Mouse (Mus musculus): ENCODE measurements around the gene Git2. TPM values are rescaled to one million over a fixed set of nuclear protein-coding genes. Genes with fewer than 3 reads are reported as not detected.

Git2 gene
- polyA plus RNA-seq, 1 experiment from 2014 or later, result 28.1 TPM

- ATAC-seq (ENCODE audit: extremely low read depth, insufficient number of reproducible peaks, low FRiP score, low TSS enrichment), result no peak
- Histone ChIP-seq H3K9me3 (no peaks in the 10 kb centered on the region), H3K9ac (no peak overlapping the region), H3K27ac (replicated peaks) (0 out of 2 replicates have a peak overlapping the region, but pooled peaks have one; percentile 1), H3K27me3 (replicated peaks) (no peaks in the 10 kb centered on the region), H3K36me3 (peaks cover 89% of the 10 kb centered on the region), H3K4me3 (no peak overlapping the region), H3K4me2 (no peak overlapping the region), H3K4me1 (peaks cover 16% of the 10 kb centered on the region)
- WGBS, result 38% methylated on average over 8 of the region's 8 CpGs
Observed at GRCm38 (mm10) chr5:114761980-114762379, 13.3 kb downstream of the Git2 start.

GRCm38 (mm10) chr5:114759536-114760090, 15.7 kb downstream of the Git2 start:
- no peak overlapping the region for H3K4me3 ChIP-seq
- ATAC-seq (ENCODE audit: extremely low read depth, insufficient number of reproducible peaks, low FRiP score, low TSS enrichment), result no peak
- no peak overlapping the region for H3K4me2 ChIP-seq
- no peaks in the 10 kb centered on the region for H3K27me3 ChIP-seq (replicated peaks)
- H3K27ac ChIP-seq (replicated peaks), result no peak overlapping the region
- H3K9ac ChIP-seq, result no peak overlapping the region
- 86% methylated on average over 5 of the region's 5 CpGs for WGBS
- H3K4me1 ChIP-seq, result peaks cover 12% of the 10 kb centered on the region
- no peaks in the 10 kb centered on the region for H3K9me3 ChIP-seq
- H3K36me3 ChIP-seq, result peaks cover 90% of the 10 kb centered on the region

- WGBS, result 90% methylated on average over 12 of the region's 12 CpGs
- Histone ChIP-seq H3K9ac (no peak overlapping the region), H3K4me3 (no peak overlapping the region), H3K4me2 (no peak overlapping the region), H3K4me1 (no peaks in the 10 kb centered on the region), H3K9me3 (no peaks in the 10 kb centered on the region), H3K27me3 (replicated peaks) (no peaks in the 10 kb centered on the region), H3K27ac (replicated peaks) (no peak overlapping the region), H3K36me3 (peaks cover 94% of the 10 kb centered on the region)
- no peak for ATAC-seq (ENCODE audit: extremely low read depth, insufficient number of reproducible peaks, low FRiP score, low TSS enrichment)
Observed at GRCm38 (mm10) chr5:114753384-114753783, 21.9 kb downstream of the Git2 start.

GRCm38 (mm10) chr5:114752397-114752796, 22.9 kb downstream of the Git2 start:
- WGBS, result 86% methylated on average over 10 of the region's 10 CpGs
- Histone ChIP-seq H3K4me1 (no peaks in the 10 kb centered on the region), H3K27ac (replicated peaks) (no peak overlapping the region), H3K27me3 (replicated peaks) (no peaks in the 10 kb centered on the region), H3K4me2 (no peak overlapping the region), H3K9me3 (no peaks in the 10 kb centered on the region), H3K9ac (no peak overlapping the region), H3K4me3 (no peak overlapping the region), H3K36me3 (peaks cover 99% of the 10 kb centered on the region)
- no peak for ATAC-seq (ENCODE audit: extremely low read depth, insufficient number of reproducible peaks, low FRiP score, low TSS enrichment)

- H3K36me3 ChIP-seq, result peaks cover 98% of the 10 kb centered on the region
- H3K9me3 ChIP-seq, result no peaks in the 10 kb centered on the region
- 85% methylated on average over 10 of the region's 10 CpGs for WGBS
- no peak overlapping the region for H3K4me3 ChIP-seq
- no peak overlapping the region for H3K27ac ChIP-seq (replicated peaks)
- no peaks in the 10 kb centered on the region for H3K27me3 ChIP-seq (replicated peaks)
- H3K4me1 ChIP-seq, result peaks cover 5% of the 10 kb centered on the region; the same call in 1 of the 2 replicates
- no peak overlapping the region for H3K4me2 ChIP-seq
- no peak overlapping the region for H3K9ac ChIP-seq
- ATAC-seq (ENCODE audit: extremely low read depth, insufficient number of reproducible peaks, low FRiP score, low TSS enrichment), result no peak
Observed at GRCm38 (mm10) chr5:114750325-114750724, 25.0 kb downstream of the Git2 start.

- Histone ChIP-seq H3K4me1 (peaks cover 27% of the 10 kb centered on the region), H3K9ac (no peak overlapping the region), H3K4me2 (no peak overlapping the region), H3K27me3 (replicated peaks) (no peaks in the 10 kb centered on the region), H3K27ac (replicated peaks) (no peak overlapping the region), H3K9me3 (no peaks in the 10 kb centered on the region), H3K4me3 (no peak overlapping the region), H3K36me3 (peaks cover 98% of the 10 kb centered on the region)
- WGBS, result 89% methylated on average over 5 of the region's 5 CpGs
- ATAC-seq (ENCODE audit: extremely low read depth, insufficient number of reproducible peaks, low FRiP score, low TSS enrichment), result no peak
Observed at GRCm38 (mm10) chr5:114747521-114747920, 27.8 kb downstream of the Git2 start.

GRCm38 (mm10) chr5:114746886-114747285, 28.4 kb downstream of the Git2 start:
- no peak for ATAC-seq (ENCODE audit: extremely low read depth, insufficient number of reproducible peaks, low FRiP score, low TSS enrichment)
- Histone ChIP-seq H3K4me1 (peaks cover 30% of the 10 kb centered on the region), H3K27ac (replicated peaks) (no peak overlapping the region), H3K4me3 (no peak overlapping the region), H3K27me3 (replicated peaks) (no peaks in the 10 kb centered on the region), H3K4me2 (no peak overlapping the region), H3K9ac (no peak overlapping the region), H3K9me3 (no peaks in the 10 kb centered on the region), H3K36me3 (peaks cover 98% of the 10 kb centered on the region)
- WGBS, result 84% methylated on average over 4 of the region's 4 CpGs

GRCm38 (mm10) chr5:114745581-114745980, 29.7 kb downstream of the Git2 start:
- Histone ChIP-seq H3K4me3 (no peak overlapping the region), H3K27me3 (replicated peaks) (no peaks in the 10 kb centered on the region), H3K9me3 (no peaks in the 10 kb centered on the region), H3K36me3 (peaks cover 92% of the 10 kb centered on the region), H3K27ac (replicated peaks) (no peak overlapping the region), H3K4me2 (no peak overlapping the region), H3K4me1 (peaks cover 32% of the 10 kb centered on the region), H3K9ac (no peak overlapping the region)
- ATAC-seq (ENCODE audit: extremely low read depth, insufficient number of reproducible peaks, low FRiP score, low TSS enrichment), result no peak
- 89% methylated on average over 5 of the region's 5 CpGs for WGBS

- ATAC-seq (ENCODE audit: extremely low read depth, insufficient number of reproducible peaks, low FRiP score, low TSS enrichment), result no peak
Observed at GRCm38 (mm10) chr5:114743697-114744090, 31.6 kb downstream of the Git2 start.

GRCm38 (mm10) chr5:114742998-114743696, 32.2 kb downstream of the Git2 start:
- Histone ChIP-seq H3K27ac (replicated peaks) (peak overlapping the region; percentile 62), H3K27me3 (replicated peaks) (no peaks in the 10 kb centered on the region), H3K36me3 (peaks cover 91% of the 10 kb centered on the region), H3K4me1 (peaks cover 54% of the 10 kb centered on the region), H3K9me3 (no peaks in the 10 kb centered on the region), H3K4me2 (no peak overlapping the region), H3K4me3 (no peak overlapping the region), H3K9ac (no peak overlapping the region)
- whole genome bisulfite sequencing, result 69% methylated on average over 13 of the region's 13 CpGs
- no peak for ATAC-seq (ENCODE audit: extremely low read depth, insufficient number of reproducible peaks, low FRiP score, low TSS enrichment)

More at GRCm38 (mm10) chr5:114743697-114744090, 31.6 kb downstream of the Git2 start:
- no peak overlapping the region for H3K4me3 ChIP-seq
- H3K9me3 ChIP-seq, result no peaks in the 10 kb centered on the region
- H3K27me3 ChIP-seq (replicated peaks), result no peaks in the 10 kb centered on the region
- WGBS, result 65% methylated on average over 8 of the region's 8 CpGs
- peaks cover 48% of the 10 kb centered on the region for H3K4me1 ChIP-seq
- peaks cover 91% of the 10 kb centered on the region for H3K36me3 ChIP-seq
- peak overlapping the region; percentile 62 for H3K27ac ChIP-seq (replicated peaks)
- no peak overlapping the region for H3K4me2 ChIP-seq
- 0 out of 2 replicates have a peak overlapping the region, but pooled peaks have one; percentile 1 for H3K9ac ChIP-seq

- Histone ChIP-seq H3K4me1 (peaks cover 59% of the 10 kb centered on the region), H3K4me2 (no peak overlapping the region), H3K4me3 (no peak overlapping the region), H3K27me3 (replicated peaks) (no peaks in the 10 kb centered on the region), H3K9me3 (no peaks in the 10 kb centered on the region), H3K27ac (replicated peaks) (0 out of 2 replicates have a peak overlapping the region, but pooled peaks have one; percentile 5), H3K36me3 (peaks cover 91% of the 10 kb centered on the region), H3K9ac (no peak overlapping the region)
- 92% methylated on average over 10 of the region's 10 CpGs for WGBS
- ATAC-seq (ENCODE audit: extremely low read depth, insufficient number of reproducible peaks, low FRiP score, low TSS enrichment), result no peak
Observed at GRCm38 (mm10) chr5:114742572-114742971, 32.7 kb downstream of the Git2 start.

GRCm38 (mm10) chr5:114740595-114740994, 34.7 kb downstream of the Git2 start:
- no peak overlapping the region for H3K4me3 ChIP-seq
- H3K9ac ChIP-seq, result no peak overlapping the region
- H3K4me1 ChIP-seq, result peaks cover 60% of the 10 kb centered on the region
- H3K4me2 ChIP-seq, result no peak overlapping the region
- no peaks in the 10 kb centered on the region for H3K27me3 ChIP-seq (replicated peaks)
- 29% methylated on average over 4 of the region's 4 CpGs for WGBS
- no peaks in the 10 kb centered on the region for H3K9me3 ChIP-seq
- H3K27ac ChIP-seq (replicated peaks), result peak overlapping the region; percentile 56
- peaks cover 92% of the 10 kb centered on the region for H3K36me3 ChIP-seq
- no peak for ATAC-seq (ENCODE audit: extremely low read depth, insufficient number of reproducible peaks, low FRiP score, low TSS enrichment)

Data from heart, embryonic 13.5 days (tissue).